Mouse (Mus musculus): ENCODE measurements at regions not wholly inside any gene's neighbourhood (a gene's known extent, or its start where the extent isn't known, plus 50 kb on each side); places are given as distances from the start of the nearest gene placed in this dataset.
A peak's percentile ranks its signal among the peaks of the same experiment; 100 is the strongest.

DNA sequence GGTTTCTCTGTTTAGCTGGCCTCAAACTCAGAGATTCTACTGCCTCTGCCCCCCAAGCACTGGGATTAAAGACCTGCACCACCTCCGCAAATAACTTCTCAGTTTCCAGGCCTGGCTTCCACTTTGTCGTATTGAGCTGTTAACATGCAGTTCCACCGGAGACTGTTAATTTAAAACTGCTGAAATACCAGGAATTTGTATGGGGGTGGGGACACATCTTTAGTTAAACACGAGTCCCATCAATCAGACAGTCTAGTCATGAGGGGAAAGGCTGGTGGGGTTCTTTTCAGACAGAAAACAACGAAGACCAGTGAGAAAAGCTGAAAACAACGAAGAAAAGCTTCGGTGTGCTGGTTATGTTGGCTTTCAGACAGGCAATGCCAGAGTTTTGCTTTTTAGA lies 227.5 kb downstream of the Csl start:
- DNase-seq (ENCODE audit: low spot score) = no peak

DNA sequence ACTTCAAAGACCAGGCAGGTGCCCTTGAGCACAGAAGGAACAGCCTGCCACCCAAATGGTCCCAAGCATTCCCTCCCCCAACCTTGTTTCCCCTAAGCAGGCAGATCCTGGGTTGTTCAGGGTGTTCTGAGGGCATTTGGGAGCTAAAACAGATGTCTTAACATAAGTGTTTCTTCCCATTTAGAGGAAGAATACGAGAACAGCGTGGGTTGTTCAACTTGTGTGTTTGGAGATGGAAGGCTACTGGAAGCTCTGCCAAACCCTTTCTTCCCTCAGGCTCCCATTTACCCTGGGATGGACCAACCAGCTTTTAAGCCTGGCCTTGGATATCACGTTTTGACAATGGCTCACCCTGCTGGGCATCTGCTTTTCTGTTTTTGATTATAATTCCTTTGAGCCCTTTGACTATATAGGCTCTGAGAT lies 226.8 kb downstream of the Csl start:
- DNase-seq (ENCODE audit: low spot score) = no peak

GRCm38 (mm10) chr10:99533468-99533867 lies 226.0 kb downstream of the Csl start:
- DNase-seq (ENCODE audit: low spot score) = no peak

GRCm38 (mm10) chr10:99534237-99534636 lies 225.2 kb downstream of the Csl start:
- DNase-seq (ENCODE audit: low spot score) = no peak

GRCm38 (mm10) chr10:99538639-99539038 lies 220.8 kb downstream of the Csl start:
- DNase-seq (ENCODE audit: low spot score) = no peak

- DNase-seq (ENCODE audit: low spot score) = no peak
These were observed 207.1 kb downstream of the Csl start for GRCm38 (mm10) chr10:99552373-99552772.

DNA sequence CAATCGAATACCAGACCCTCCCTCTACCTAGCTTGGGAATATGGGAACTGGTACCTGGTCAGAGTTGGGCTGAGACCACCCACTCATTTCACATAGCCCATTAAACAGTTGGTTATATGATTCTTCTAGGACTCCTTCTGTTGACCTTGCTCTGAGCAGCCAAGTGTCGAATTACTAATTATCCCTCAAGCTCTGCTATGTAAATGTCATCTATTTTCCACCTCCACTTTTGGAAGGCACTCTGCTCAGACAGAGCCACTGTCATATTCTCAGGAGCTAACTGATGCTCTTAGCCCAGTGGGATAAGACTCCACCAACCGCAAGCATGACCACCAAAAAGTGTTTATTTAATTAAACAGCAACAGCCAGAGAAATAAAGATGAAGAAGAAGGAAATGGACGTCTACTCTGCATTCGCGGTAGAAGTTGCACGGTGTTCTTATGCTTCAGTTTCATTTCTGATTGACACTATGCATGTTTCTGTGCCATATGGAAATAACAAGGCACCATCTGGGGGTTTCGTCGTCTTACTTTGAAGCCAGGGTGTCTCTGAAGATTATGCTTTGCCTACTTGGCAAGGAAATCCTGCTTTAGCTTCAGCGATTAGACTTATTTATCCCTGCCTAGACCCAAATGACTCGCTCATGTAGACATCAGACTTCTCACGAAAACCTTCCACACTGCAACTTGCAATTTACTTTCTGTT lies 206.5 kb downstream of the Csl start:
- DNase-seq (ENCODE audit: low spot score) = peak; percentile 50

DNA sequence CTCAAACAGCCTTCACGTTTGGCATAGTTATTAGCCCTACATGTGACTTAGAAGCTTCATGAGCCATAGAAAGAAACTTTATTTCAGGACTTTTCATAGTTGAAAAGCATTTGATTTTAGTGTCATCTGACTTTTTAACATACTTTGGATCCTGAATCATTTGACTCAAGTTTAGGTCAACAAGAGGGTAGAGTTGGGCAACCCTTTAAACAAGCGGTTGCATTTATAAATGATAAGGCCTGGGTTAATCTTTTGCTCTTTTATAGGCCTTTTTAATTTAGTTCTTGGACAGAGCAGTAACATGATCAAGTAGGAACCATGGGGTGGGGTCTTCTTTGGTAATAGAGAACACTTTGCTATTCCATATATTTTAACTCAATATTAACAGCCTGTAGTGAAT lies 204.4 kb downstream of the Csl start:
- no peak for DNase-seq (ENCODE audit: low spot score)

DNA sequence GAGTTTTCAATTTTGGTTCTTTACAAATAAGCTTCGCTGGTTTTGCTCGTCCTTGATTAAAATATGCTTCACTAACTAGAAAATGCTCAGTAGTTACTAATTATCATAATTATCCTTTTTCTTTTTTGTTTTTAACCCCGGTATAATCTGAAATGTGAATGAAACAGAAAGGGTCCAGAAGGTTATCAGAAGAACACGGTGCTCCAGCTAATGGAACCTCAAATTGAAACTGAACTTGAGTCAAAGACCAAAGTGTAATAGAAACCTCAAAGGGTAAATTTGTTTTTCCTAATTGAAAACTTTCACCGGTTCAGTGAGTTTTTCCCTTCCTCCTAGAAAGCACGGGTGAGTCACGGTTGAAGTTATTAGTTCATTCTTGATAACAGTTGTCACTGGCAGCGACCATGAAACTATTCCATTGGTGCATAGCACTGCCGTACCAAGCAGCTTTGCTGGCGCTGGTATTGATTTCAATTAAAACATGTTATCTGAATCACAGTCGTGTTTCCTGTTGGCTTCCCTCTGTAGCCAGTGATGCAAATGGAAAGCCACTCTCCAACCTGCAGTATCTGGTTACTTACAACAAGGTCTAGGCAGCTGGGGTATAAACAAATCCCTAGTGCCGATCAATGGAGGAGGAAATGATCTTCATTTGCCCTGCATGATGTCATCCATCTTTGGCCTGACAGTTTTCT lies 203.7 kb downstream of the Csl start:
- DNase-seq (ENCODE audit: low spot score) = no peak

DNA sequence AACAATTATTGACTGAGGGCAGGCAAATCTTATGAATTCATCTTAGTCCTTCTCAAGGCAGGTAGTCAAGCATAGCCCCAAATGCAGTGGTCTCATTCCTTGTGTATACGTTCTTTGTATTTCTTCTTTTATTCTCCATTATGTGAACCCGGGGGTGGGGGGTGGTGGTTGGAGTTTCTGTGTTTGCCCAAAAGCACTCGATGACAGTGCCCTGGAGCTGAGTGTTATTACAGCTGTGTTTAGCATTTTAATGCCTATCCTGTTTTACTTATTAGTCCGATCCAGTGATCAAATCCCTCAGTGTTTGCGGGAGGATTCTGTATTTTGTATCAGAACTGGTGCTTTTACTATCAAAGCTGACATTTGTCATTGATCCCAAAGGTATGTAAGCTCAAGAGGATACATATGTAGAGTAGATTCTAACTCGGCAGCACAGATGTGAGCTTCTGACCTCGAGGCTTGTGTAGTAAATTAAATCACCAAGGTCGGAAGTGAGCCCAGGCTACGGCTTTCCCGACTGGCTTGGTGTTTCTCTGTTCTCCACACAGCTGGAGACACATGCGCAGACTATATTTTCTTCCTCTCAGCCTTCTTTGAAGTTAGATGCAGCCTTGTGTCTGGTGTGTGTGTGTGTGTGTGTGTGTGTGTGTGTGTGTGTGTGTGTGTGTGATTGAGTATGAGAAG lies 203.0 kb downstream of the Csl start:
- no peak for DNase-seq (ENCODE audit: low spot score)

- no peak for DNase-seq (ENCODE audit: low spot score)
These were observed 200.8 kb downstream of the Csl start for GRCm38 (mm10) chr10:99558656-99559055.

DNA sequence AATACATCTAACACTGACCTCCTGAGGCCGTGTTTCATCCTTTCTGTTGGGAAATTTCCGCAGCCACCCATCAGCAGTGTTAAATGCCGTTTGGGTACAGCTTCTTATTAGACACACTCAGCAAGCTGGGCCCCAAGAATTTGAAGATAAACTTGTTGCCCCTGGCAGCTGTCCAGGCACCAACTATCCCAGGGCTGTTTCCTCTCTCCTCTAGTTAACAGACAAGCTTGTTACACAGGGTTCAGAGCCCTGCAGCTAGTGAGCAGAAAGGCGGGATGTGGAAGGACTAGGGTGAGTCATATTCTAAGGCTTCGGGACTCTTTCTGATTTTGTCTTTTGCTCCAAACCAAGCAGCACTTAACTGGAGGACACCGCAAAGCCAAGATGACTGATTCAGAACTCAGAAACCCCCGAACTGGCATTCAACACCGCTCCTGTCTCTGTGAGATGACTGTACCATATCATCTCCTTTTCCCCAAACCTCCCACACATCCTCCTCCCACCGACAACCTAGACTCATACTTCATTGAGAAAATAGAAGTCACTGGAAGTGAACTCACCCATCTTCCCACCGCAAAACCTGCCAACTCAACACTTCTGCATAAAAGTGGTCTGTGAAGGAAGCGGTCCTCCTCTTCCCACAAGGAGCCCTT lies 198.2 kb downstream of the Csl start:
- DNase-seq (ENCODE audit: low spot score) = no peak

- DNase-seq (ENCODE audit: low spot score) = no peak
These were observed 194.9 kb downstream of the Csl start for GRCm38 (mm10) chr10:99564605-99565004.

DNA sequence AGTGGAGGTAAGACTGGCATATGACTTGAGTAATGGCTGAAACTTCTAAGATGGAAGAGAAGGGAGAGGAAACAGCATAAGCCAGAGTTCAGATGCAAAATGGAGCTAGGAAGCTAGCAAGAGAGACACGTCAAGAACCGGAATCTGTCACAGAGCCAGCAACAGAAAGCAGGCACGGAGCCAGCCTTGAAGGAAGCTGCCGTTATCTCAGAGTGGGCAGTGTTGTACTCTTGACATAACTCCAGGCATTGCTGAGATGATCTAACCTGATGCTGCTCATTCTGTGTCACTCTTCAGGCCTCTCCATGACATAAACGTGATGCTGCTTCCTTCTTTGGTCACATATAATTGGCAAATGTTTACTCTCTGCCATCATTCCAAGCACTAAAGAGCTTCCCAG lies 191.0 kb downstream of the Csl start:
- DNase-seq (ENCODE audit: low spot score) = no peak

DNA sequence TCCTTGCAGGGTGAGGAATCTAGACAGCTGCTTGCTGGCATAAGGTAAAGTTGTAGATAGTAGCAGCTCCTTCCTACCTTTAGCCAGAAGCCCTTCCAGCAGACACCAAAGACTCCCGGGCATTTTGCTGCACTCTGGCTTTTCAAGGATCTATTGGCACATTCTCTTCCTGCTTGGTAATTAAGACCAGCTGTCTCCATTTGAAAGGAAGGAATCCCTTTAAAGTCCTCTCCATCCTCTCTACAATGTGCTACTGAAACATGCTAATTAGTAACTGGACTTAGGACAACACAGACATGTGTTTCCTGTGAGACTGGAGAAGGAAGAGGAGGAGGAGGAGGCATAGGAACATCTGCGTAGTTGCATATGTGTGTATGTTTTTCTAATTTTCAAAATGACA lies 189.3 kb downstream of the Csl start:
- no peak for DNase-seq (ENCODE audit: low spot score)

GRCm38 (mm10) chr10:99573997-99574396 lies 185.5 kb downstream of the Csl start:
- no peak for DNase-seq (ENCODE audit: low spot score)

DNA sequence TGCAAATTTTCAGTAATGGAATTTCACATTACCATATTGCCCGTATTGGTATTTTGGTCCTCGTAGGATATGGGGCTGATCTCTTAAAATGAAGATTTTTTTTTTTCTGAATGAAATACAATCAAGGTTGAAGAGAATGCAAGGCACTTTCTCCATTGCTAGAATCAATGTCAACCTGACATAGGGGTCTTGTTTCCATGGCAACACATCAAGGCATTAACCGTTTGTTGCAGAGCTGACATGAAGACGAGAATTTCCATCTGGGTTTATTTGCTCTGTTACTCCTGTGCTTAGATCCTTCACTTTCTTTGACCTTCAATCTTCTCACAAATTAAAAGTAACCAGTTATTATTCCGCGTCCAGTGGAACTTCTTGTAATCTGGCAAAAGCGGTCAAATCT lies 184.2 kb downstream of the Csl start:
- DNase-seq (ENCODE audit: low spot score) = no peak

GRCm38 (mm10) chr10:99576301-99576700 lies 183.2 kb downstream of the Csl start:
- DNase-seq (ENCODE audit: low spot score) = no peak

DNA sequence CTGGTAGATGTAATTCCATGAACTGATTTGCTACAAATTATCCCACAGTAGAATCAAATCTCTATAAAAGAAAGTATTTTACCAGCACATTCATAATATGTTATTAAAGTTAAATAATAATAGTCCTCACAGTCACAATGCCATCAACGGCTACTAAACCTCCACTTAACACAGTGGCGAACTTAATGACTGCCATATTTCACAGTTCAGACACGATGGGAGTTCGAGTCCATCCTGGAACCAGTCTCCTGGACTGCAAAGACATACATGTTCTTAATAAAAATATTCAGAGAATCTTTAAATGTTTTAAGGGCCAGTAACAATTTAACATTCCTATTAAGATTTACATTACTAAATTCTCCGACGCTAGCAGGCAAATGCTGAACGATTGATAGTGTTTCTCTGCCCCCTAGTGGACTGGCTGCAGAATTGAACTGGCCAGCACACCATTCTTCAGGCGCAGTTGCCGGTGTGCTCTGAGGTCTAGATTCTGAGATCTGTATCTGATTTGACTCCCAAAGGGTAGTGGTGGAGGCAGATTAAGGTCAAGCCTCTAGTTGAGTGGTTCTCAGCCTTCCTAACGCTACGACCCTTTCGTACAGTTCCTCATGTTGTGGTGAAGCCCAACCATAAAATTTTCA lies 182.3 kb downstream of the Csl start:
- peak; percentile 52 for DNase-seq (ENCODE audit: low spot score)

GRCm38 (mm10) chr10:99578366-99578765 lies 181.1 kb downstream of the Csl start:
- no peak for DNase-seq (ENCODE audit: low spot score)

- no peak for DNase-seq (ENCODE audit: low spot score)
These were observed 179.3 kb downstream of the Csl start for GRCm38 (mm10) chr10:99580191-99580590.

DNA sequence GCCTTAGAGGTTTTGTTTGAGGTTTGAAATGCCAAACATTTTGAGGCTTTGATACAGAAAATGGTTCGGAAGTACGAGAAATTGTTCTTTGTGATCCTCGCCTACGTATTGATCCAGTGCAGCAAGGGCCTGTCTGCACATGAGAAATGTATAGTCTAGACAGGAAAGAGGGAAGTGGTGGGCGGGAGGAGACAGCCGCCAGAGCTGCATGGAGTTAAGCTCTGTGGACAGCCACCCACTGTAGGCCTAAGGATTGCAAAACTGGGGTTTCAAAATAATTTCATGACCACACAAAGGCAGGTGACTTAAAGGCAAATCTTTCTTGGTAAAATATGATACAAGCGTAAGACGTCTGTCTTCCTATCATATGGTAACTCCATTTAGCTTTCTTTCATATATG lies 178.4 kb downstream of the Csl start:
- no peak for DNase-seq (ENCODE audit: low spot score)

Measured in layer of hippocampus, adult 9-10 months (tissue).